Mouse (Mus musculus): ENCODE measurements around the gene Nemp2.

DNA sequence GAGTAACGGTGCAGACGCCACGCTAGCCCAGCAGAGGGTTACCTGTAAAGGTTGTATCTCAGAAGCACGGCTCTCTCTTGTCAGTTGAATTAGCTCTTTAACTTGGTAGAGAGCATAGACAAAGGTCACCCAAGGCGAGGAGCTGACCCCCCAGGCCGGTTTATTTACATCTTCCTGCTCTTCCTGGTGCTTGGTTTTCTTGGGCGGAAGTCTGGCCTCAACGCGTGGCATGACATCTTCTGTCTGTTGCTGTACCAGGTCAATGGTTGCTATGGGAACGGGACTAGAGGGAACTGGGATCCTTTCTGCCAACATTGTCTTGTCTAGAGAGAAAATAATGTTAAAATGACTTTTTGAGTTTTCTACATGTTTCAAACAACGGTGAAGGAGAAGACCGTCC lies 30.3 kb downstream of the Nemp2 start:
- TF ChIP-seq CTCF (IDR thresholded peaks at IDR 0.05; ENCODE audit: low read depth, low read length) (no peak), POLR2A (IDR thresholded peaks at IDR 0.05; ENCODE audit: extremely low read depth, insufficient read depth, low read length) (no peak)

All from liver, adult 2 months (tissue).